Mouse (Mus musculus) MEL (cell line): ENCODE results near the gene Marc1.

Experiments used
- BHLHE40 ChIP-seq: IDR thresholded peaks from 2 replicates; pipeline ENCODE4 v1.6.1; 2012; ENCODE audit warnings: low read depth, mild to moderate bottlenecking, inconsistent platforms, low read length, improper control_type of control experiment, borderline replicate concordance
- CHD2 ChIP-seq: IDR thresholded peaks from 2 replicates; pipeline ENCODE4 v1.6.1; 2011; ENCODE audit warnings: low read length, improper control_type of control experiment
- CTCF ChIP-seq, 3 experiments: IDR thresholded peaks in 2 of 3; conservative IDR thresholded peaks in 1 of 3; 2 replicates each; pipeline ENCODE4 v1.5.1; 2011 to 2012; ENCODE audit warnings: low read length in 3 of 3, low read depth in 2 of 3, mild to moderate bottlenecking in 2 of 3, improper control_type of control experiment in 1 of 3, inconsistent platforms in 1 of 3, mixed read lengths in 1 of 3, moderate library complexity in 1 of 3; ENCODE audit not compliant: control insufficient read depth in 1 of 3, insufficient read depth in 1 of 3, poor library complexity in 1 of 3, severe bottlenecking in 1 of 3
- E2F4 ChIP-seq: IDR thresholded peaks from 2 replicates; pipeline ENCODE4 v1.6.1; 2011; ENCODE audit warnings: low read depth, low read length, improper control_type of control experiment, borderline replicate concordance
- MAFK ChIP-seq: IDR thresholded peaks from 2 replicates; pipeline ENCODE4 v1.6.1; 2011; ENCODE audit warnings: low read depth, mild to moderate bottlenecking, low read length, improper control_type of control experiment, borderline replicate concordance
- POLR2A ChIP-seq, 2 experiments: IDR thresholded peaks; 2 replicates each; pipeline ENCODE4 v1.6.1; 2011 to 2012; ENCODE audit warnings: low read length in 2 of 2, mild to moderate bottlenecking in 2 of 2, control low read depth in 1 of 2, improper control_type of control experiment in 1 of 2, low read depth in 1 of 2, moderate library complexity in 1 of 2; ENCODE audit not compliant: control insufficient read depth in 1 of 2, insufficient read depth in 1 of 2, poor library complexity in 1 of 2
- POLR2AphosphoS2 ChIP-seq: IDR thresholded peaks from 2 replicates; pipeline ENCODE4 v1.6.1; 2011; ENCODE audit warnings: low read length, improper control_type of control experiment
- TAL1 ChIP-seq: IDR thresholded peaks from 2 replicates; pipeline ENCODE4 v1.6.1; 2012; ENCODE audit warnings: mild to moderate bottlenecking, inconsistent platforms, low read length, moderate library complexity, mixed read lengths
- TCF12 ChIP-seq: IDR thresholded peaks from 2 replicates; pipeline ENCODE4 v1.6.1; 2014; ENCODE audit warnings: low read depth, mild to moderate bottlenecking, inconsistent platforms, low read length, improper control_type of control experiment, moderate library complexity
- UBTF ChIP-seq: IDR thresholded peaks from 2 replicates; pipeline ENCODE4 v1.6.1; 2012; ENCODE audit warnings: low read depth, mild to moderate bottlenecking, inconsistent platforms, low read length, improper control_type of control experiment, moderate library complexity, borderline replicate concordance; ENCODE audit not compliant: insufficient read depth
- USF1 ChIP-seq: IDR thresholded peaks from 2 replicates; pipeline ENCODE4 v1.6.1; 2014; ENCODE audit warnings: low read depth, mild to moderate bottlenecking, inconsistent platforms, low read length, improper control_type of control experiment, moderate library complexity

GRCm38 (mm10) chr1:184783641-184784040, 27.5 kb downstream of the Marc1 start:
- TF ChIP-seq CTCF (IDR thresholded peaks at IDR 0.05 in 2 of 3, conservative IDR thresholded peaks at IDR 0.05 in 1 of 3; ENCODE audit: control insufficient read depth in 1 of 3, insufficient read depth in 1 of 3, low read depth in 2 of 3, low read length in 3 of 3, poor library complexity in 1 of 3, severe bottlenecking in 1 of 3), result no peak
- no peak for TF ChIP-seq TAL1
- TF ChIP-seq USF1, result no peak
- TF ChIP-seq E2F4, result no peak
- TF ChIP-seq BHLHE40, result no peak
- TF ChIP-seq CHD2, result no peak
- TF ChIP-seq MAFK, result no peak
- TF ChIP-seq POLR2A (IDR thresholded peaks at IDR 0.05; ENCODE audit: control insufficient read depth in 1 of 2, insufficient read depth in 1 of 2, low read depth in 1 of 2, low read length in 2 of 2, poor library complexity in 1 of 2), result no peak
- TF ChIP-seq TCF12, result no peak
- TF ChIP-seq POLR2AphosphoS2, result no peak
- TF ChIP-seq UBTF, result no peak
